Mouse (Mus musculus) liver, embryonic 11.5 days (tissue): ENCODE data around the gene Col23a1. TPM values are rescaled to one million over a fixed set of nuclear protein-coding genes. Genes with fewer than 3 reads are reported as not detected.

Experiments
- ATAC-seq: fragments of 200-750 bp; cut with Nextera tagmentation; replicated peaks from 2 replicates; pipeline ENCODE4 v1.8.0; 2017; ENCODE audit warnings: moderate number of reproducible peaks, mild to moderate bottlenecking, moderate TSS enrichment, moderate library complexity; ENCODE audit not compliant: low FRiP score
- DNase-seq: peaks from one replicate; pipeline ENCODE4 v3.0.0-alpha.2; 2017; ENCODE audit warnings: low spot score
- H3K27ac ChIP-seq: fragments of 300-500 bp; sonication (generic); 2 replicates; pipeline ENCODE4 v1.5.1; 2014; ENCODE audit warnings: mild to moderate bottlenecking, low read depth, low read length, control low read depth
- H3K27me3 ChIP-seq: fragments of 300-500 bp; sonication (generic); replicated peaks from 2 replicates; pipeline ENCODE4 v1.6.1; 2014; ENCODE audit warnings: low read length, mixed read lengths; ENCODE audit not compliant: control insufficient read depth, insufficient read depth
- H3K36me3 ChIP-seq: fragments of 300-500 bp; sonication (generic); 2 replicates; pipeline ENCODE4 v1.6.1; 2014; ENCODE audit warnings: mild to moderate bottlenecking, low read length, moderate library complexity, mixed read lengths; ENCODE audit not compliant: control insufficient read depth, insufficient read depth
- H3K4me1 ChIP-seq: fragments of 300-500 bp; sonication (generic); replicated peaks from 2 replicates; pipeline ENCODE4 v1.6.1; 2014; ENCODE audit warnings: low read length, mixed read lengths; ENCODE audit not compliant: control insufficient read depth, insufficient read depth
- H3K4me2 ChIP-seq: fragments of 300-500 bp; sonication (generic); 2 replicates; pipeline ENCODE4 v1.6.1; 2014; ENCODE audit warnings: mild to moderate bottlenecking, control low read depth, moderate library complexity
- H3K4me3 ChIP-seq: fragments of 300-500 bp; sonication (generic); 2 replicates; pipeline ENCODE4 v1.5.1; 2014; ENCODE audit warnings: low read depth, low read length, control low read depth
- H3K9ac ChIP-seq: fragments of 300-500 bp; sonication (generic); 2 replicates; pipeline ENCODE4 v1.6.1; 2014; ENCODE audit warnings: low read depth, low read length, control low read depth
- H3K9me3 ChIP-seq: fragments of 300-500 bp; sonication (generic); 2 replicates; pipeline ENCODE4 v1.6.1; 2016; ENCODE audit warnings: low read length, inconsistent platforms, mixed read lengths; ENCODE audit not compliant: control insufficient read depth
- WGBS: fragments of 180-500 bp; shearing (Covaris S2); extraction: QIAGEN DNeasy Blood & Tissue Kit; methylation state at CpG from one replicate; pipeline ENCODE4 v1.1.7; 2014; 5-methylcytosine and 5-hydroxymethylcytosine counted together
- polyA plus RNA-seq: library from polyadenylated mRNA; unstranded; fragments of >200 nt; fragmentation: Nextera tagmentation; extraction: Ambion mirVana; gene quantifications from 2 replicates; pipeline ENCODE4 v1.2.1, GENCODE M21; 2014

Col23a1 gene
- polyA plus RNA-seq, 1 experiment from 2014 or later: 2.0 TPM

DNA sequence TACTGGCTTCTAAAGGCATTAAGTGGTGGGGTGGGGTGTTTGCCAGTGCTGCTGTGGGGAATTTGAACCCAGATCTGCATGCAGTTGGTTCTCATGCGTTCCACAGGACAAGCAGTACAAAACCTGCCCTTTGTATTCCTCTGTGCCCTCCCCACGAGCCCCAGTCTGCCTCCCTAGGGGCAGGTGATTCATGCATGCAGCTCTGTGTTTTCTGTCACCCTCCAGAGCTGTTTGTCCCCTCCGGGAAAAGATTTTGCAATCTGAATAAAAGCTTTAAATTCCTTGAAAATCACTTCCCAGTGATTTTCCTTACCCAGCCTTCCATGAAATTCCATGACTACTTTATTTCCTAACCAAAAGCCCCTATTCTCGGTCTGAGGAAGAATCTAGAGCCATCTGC, 186.8 kb downstream of the Col23a1 start:
- Histone ChIP-seq H3K4me3 (no peak overlapping the region), H3K27me3 (no peaks in the 10 kb centered on the region)
- 63% methylated on average over 4 of the region's 4 CpGs for WGBS

DNA sequence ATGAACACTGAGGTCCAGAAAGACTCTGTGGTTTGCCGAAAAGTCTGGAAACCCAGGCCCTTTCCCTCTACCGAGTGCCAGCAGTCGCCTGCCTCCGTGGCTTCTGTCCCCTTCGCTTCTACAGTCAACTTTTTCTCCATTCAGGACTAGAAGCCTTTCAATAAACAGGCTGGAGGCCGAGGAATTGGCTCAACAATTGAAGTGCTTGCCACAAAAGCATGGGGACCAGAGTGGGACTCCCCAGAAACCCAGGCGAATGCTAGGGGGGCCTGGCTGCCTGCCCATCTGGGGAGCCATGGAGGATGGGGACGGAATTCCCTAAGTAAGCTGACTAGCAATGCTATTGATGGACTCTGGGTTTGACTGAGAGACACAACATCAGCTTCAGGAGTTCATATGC, 187.9 kb downstream of the Col23a1 start:
- DNase-seq (no peak), ATAC-seq (no peak)
- Histone ChIP-seq H3K4me2 (no peak overlapping the region), H3K9me3 (no peaks in the 10 kb centered on the region), H3K4me1 (no peaks in the 10 kb centered on the region), H3K9ac (no peak overlapping the region), H3K4me3 (no peak overlapping the region), H3K27ac (no peak overlapping the region), H3K36me3 (no peaks in the 10 kb centered on the region), H3K27me3 (no peaks in the 10 kb centered on the region)
- 75% methylated on average over 8 of the region's 8 CpGs for WGBS

More for the DNA sequence above, 186.8 kb downstream of the Col23a1 start:
- DNase-seq (no peak), ATAC-seq (no peak)
- Histone ChIP-seq H3K9ac (no peak overlapping the region), H3K4me1 (no peaks in the 10 kb centered on the region), H3K27ac (no peak overlapping the region), H3K9me3 (no peaks in the 10 kb centered on the region), H3K4me2 (no peak overlapping the region), H3K36me3 (no peaks in the 10 kb centered on the region)

DNA sequence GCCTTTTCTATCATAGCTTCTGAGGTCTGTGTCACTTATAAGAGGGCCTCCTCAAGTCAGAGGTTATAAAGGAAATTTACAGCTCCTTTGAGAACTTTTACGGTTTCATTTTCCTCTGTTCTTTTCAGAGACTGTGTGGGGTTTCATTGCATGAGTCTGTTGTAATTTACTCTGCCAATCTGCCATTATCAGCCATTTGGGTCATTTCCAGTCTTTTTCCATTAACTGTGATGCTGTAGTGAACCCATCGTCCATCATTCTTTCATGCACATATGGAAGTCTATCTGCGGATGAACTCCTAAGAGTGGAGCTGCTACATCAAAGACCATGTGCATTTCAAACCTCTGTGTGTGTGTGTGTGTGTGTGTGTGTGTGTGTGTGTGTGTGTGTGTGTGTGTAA, 192.5 kb downstream of the Col23a1 start:
- H3K9me3 ChIP-seq: no peaks in the 10 kb centered on the region
- no peak overlapping the region for H3K27ac ChIP-seq
- ATAC-seq (no peak), DNase-seq (no peak)
- 0 out of 2 replicates have a peak, but pooled peaks cover 2% of the 10 kb centered on the region for H3K4me1 ChIP-seq
- H3K9ac ChIP-seq: no peak overlapping the region
- WGBS: 69% methylated on average over 3 of the region's 3 CpGs
- H3K4me3 ChIP-seq: no peak overlapping the region
- H3K27me3 ChIP-seq: no peaks in the 10 kb centered on the region
- H3K4me2 ChIP-seq: no peak overlapping the region
- no peaks in the 10 kb centered on the region for H3K36me3 ChIP-seq

DNA sequence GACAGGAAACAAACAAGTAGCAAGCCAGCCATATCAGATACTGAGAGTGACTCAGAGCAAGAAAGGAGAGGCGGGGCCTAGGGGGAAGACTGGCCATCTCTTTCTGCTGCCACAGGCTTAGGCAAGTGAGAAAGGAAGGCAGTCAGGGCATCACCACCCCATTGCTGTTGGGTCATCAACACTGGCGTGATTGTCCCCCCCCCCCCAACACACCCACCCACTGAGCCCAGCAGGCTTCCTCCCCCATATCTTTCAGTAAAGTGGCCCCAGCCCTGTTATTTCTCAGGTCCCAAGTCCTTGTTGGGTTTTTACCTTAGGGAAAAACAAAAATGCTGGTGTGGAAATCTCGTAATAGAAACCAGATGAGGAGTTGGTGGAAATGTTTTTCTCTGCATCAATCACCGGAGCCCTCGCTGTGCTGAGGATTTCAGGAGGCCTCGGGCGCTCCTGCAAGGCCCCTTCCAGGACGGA, 195.4 kb downstream of the Col23a1 start:
- WGBS: 58% methylated on average over 8 of the region's 8 CpGs
- Histone ChIP-seq H3K9me3 (no peaks in the 10 kb centered on the region), H3K27me3 (no peaks in the 10 kb centered on the region), H3K9ac (no peak overlapping the region), H3K27ac (no peak overlapping the region), H3K4me3 (no peak overlapping the region), H3K4me1 (0 out of 2 replicates have a peak, but pooled peaks cover 2% of the 10 kb centered on the region), H3K36me3 (no peaks in the 10 kb centered on the region), H3K4me2 (no peak overlapping the region)
- DNase-seq (no peak), ATAC-seq (no peak)

DNA sequence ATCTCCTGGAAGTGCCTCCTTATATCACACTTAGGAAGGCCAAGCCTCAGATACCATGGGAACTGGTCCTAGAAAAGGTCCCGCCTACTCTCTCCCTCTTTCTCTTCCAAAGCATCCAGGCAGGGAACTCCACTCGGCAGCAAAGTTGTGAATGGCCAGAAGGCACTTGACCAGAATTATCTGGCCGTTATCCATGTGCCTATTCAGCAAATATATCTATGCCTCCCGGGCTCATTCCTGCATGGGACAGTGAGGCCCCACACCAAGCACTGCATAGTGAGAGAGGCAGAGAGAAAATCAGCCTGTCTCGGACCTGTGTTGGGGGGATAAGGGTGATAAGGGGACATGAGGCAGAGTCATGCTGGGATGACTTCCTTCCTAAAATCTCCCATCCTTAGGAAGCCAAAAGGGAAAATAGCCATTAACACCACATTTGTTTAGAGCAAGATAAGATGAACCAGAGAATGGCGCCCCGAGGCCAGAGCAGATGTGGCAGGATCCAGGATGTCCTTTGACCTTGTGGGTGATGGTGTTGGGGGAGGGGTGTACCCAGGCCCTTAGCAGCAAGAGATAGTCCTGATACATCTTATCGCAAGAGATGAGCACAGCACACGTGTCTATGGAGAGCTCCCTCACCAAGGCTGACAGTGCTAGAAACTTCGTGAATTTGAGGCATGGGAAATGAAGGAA, 196.2 kb downstream of the Col23a1 start:
- Histone ChIP-seq H3K4me1 (0 out of 2 replicates have a peak, but pooled peaks cover 2% of the 10 kb centered on the region), H3K27ac (no peak overlapping the region), H3K27me3 (no peaks in the 10 kb centered on the region), H3K9me3 (no peaks in the 10 kb centered on the region), H3K4me2 (no peak overlapping the region), H3K9ac (no peak overlapping the region), H3K4me3 (no peak overlapping the region), H3K36me3 (no peaks in the 10 kb centered on the region)
- 36% methylated on average over 10 of the region's 10 CpGs for WGBS
- ATAC-seq: no peak
- no peak for DNase-seq

DNA sequence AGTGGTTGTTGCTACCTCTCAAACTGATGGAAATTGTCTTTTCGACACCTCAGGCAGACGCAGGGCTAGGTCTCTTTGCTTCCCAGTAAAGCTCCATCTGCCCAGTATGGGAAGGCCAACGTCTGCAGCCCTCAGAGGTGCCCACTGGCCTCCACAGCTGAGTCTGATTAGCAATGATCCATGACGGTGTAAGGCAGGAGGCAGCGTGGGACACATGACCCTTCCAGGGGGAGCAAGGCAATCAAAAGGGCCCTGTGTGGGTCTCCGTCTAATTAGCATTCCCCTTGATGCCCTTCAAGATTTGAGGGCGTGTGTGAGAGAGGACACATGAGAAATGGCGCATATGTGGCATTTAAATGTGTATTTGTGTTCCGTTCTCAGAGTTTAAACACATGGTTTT, 199.1 kb downstream of the Col23a1 start:
- H3K9ac ChIP-seq: no peak overlapping the region
- no peak for DNase-seq
- ATAC-seq: no peak
- H3K9me3 ChIP-seq: no peaks in the 10 kb centered on the region
- H3K27me3 ChIP-seq: no peaks in the 10 kb centered on the region
- 0 out of 2 replicates have a peak, but pooled peaks cover 2% of the 10 kb centered on the region for H3K4me1 ChIP-seq
- no peak overlapping the region for H3K4me3 ChIP-seq
- no peak overlapping the region for H3K27ac ChIP-seq
- H3K36me3 ChIP-seq: no peaks in the 10 kb centered on the region
- H3K4me2 ChIP-seq: no peak overlapping the region
- WGBS: 64% methylated on average over 9 of the region's 9 CpGs

DNA sequence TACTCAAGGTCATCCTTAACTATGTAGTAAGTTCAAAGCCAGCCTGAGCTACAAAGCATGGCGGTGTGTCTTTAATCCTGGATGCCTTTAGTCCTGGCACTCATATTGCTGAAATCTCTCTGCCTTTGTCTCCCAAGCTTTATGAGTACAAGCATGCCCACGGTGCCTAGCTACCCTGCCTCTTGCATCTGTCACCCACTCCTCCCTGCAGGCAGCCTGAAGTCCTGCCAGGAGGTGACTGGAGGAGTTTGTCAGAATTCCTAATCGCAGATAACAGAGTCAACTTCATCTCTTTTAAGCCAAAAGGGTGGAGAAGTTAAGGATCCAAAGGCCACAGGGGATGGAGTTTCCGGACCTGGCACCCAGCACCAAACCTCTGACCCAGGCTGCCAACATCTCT, 203.7 kb downstream of the Col23a1 start:
- Histone ChIP-seq H3K4me1 (no peaks in the 10 kb centered on the region), H3K36me3 (no peaks in the 10 kb centered on the region), H3K27ac (no peak overlapping the region), H3K9me3 (no peaks in the 10 kb centered on the region), H3K27me3 (no peaks in the 10 kb centered on the region), H3K4me2 (no peak overlapping the region), H3K4me3 (no peak overlapping the region), H3K9ac (no peak overlapping the region)
- ATAC-seq: no peak
- no peak for DNase-seq
- WGBS: 69% methylated on average over 4 of the region's 4 CpGs

DNA sequence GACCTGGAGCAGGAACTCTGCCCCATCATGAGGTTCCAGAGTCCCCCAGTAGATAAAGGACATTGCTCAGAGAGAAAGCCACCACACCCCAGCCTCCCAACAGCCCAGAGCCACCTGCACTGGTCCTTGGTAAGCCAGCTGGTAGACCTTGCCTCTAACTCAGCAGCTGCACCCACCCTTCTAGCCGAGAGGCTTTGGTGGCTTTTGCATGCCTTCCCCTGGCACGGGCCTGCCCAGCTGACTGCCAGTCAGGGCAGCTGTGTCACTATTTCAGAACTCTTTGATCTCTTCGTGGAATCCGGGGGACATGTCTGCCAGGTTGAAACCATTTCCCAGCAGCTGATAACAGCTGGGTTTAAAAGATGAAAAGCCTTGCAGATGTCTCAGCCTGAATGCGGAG, 204.5 kb downstream of the Col23a1 start:
- no peak overlapping the region for H3K9ac ChIP-seq
- ATAC-seq (no peak), DNase-seq (no peak)
- H3K27me3 ChIP-seq: no peaks in the 10 kb centered on the region
- no peaks in the 10 kb centered on the region for H3K9me3 ChIP-seq
- H3K27ac ChIP-seq: no peak overlapping the region
- H3K4me2 ChIP-seq: no peak overlapping the region
- 49% methylated on average over 5 of the region's 5 CpGs for WGBS
- no peaks in the 10 kb centered on the region for H3K36me3 ChIP-seq
- no peak overlapping the region for H3K4me3 ChIP-seq
- H3K4me1 ChIP-seq: no peaks in the 10 kb centered on the region

DNA sequence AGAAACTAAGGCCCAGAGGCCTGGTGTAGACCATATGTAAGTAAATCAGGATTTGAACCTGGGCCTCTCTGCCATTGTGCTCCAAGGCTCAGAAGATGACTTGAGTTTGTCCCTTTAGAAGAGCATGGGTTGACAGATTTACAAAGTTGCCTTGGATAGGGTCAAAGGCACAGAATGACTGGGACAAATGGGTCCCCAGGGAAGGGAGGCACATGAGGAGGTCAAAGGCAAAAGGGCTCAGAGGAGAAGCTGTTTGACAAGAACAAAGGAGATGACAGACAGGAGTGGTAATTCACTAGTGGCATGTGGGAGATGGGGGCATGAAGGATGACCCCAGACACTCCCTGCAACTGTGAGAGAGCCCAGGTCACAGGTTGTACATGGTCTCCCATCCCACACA, 210.1 kb downstream of the Col23a1 start:
- no peaks in the 10 kb centered on the region for H3K4me1 ChIP-seq
- no peak overlapping the region for H3K9ac ChIP-seq
- H3K4me2 ChIP-seq: no peak overlapping the region
- DNase-seq: no peak
- no peak for ATAC-seq
- no peaks in the 10 kb centered on the region for H3K9me3 ChIP-seq
- H3K27me3 ChIP-seq: no peaks in the 10 kb centered on the region
- H3K27ac ChIP-seq: no peak overlapping the region
- no peaks in the 10 kb centered on the region for H3K36me3 ChIP-seq
- H3K4me3 ChIP-seq: no peak overlapping the region
